Mouse (Mus musculus): ENCODE results near the gene Crtam.

GRCm38 (mm10) chr9:40949039-40949615 is 55.3 kb downstream of the Crtam start:
- TF ChIP-seq GATA1 (IDR thresholded peaks at IDR 0.05; ENCODE audit: low read length) (no peak), TAL1 (IDR thresholded peaks at IDR 0.05; ENCODE audit: low read length) (no peak)
